Mouse (Mus musculus) kidney, adult 18-20 months (tissue): ENCODE results near the gene Metrnl.
"Not testable (repeated sequence)": the region's sequence is repeated elsewhere in the genome, so short reads cannot be mapped to it uniquely, and the experiment has no call there.

Source experiments
- DNase-seq: peaks from one replicate; pipeline ENCODE4 v3.0.0; 2021

Gene Metrnl

GRCm38 (mm10) chr11:121701244-121701643, at the start of gene Metrnl:
Gene Metrnl (plus strand): TSS chr11:121701544.
- no peak for DNase-seq

- DNase-seq: no peak
Measured at GRCm38 (mm10) chr11:121651556-121651955, 49.8 kb upstream of the Metrnl start.

- no peak for DNase-seq
Measured at GRCm38 (mm10) chr11:121651983-121652382, 49.4 kb upstream of the Metrnl start.

GRCm38 (mm10) chr11:121652547-121653305, 48.6 kb upstream of the Metrnl start:
- DNase-seq: peak; percentile 83

GRCm38 (mm10) chr11:121653631-121654030, 47.7 kb upstream of the Metrnl start:
- no peak for DNase-seq

- no peak for DNase-seq
Measured at GRCm38 (mm10) chr11:121654406-121654945, 46.9 kb upstream of the Metrnl start.

GRCm38 (mm10) chr11:121655166-121655806, 46.1 kb upstream of the Metrnl start:
- DNase-seq: no peak

- DNase-seq: no peak
Measured at GRCm38 (mm10) chr11:121655807-121656511, 45.4 kb upstream of the Metrnl start.

- DNase-seq: no peak
Measured at GRCm38 (mm10) chr11:121658151-121658550, 43.2 kb upstream of the Metrnl start.

GRCm38 (mm10) chr11:121660604-121661003, 40.7 kb upstream of the Metrnl start:
- DNase-seq: not testable (repeated sequence)

- DNase-seq: no peak
Measured at GRCm38 (mm10) chr11:121661116-121661515, 40.2 kb upstream of the Metrnl start.

GRCm38 (mm10) chr11:121667541-121667940, 33.8 kb upstream of the Metrnl start:
- no peak for DNase-seq

- no peak for DNase-seq
Measured at GRCm38 (mm10) chr11:121668776-121669175, 32.6 kb upstream of the Metrnl start.

GRCm38 (mm10) chr11:121670926-121671325, 30.4 kb upstream of the Metrnl start:
- DNase-seq: no peak

- no peak for DNase-seq
Measured at GRCm38 (mm10) chr11:121672312-121672989, 28.9 kb upstream of the Metrnl start.

GRCm38 (mm10) chr11:121672990-121673572, 28.3 kb upstream of the Metrnl start, which contains the start of gene B3gntl1:
Gene B3gntl1 (minus strand): TSS chr11:121673153.
- DNase-seq: peak; percentile 100

- no peak for DNase-seq
Measured at GRCm38 (mm10) chr11:121673629-121674028, 27.7 kb upstream of the Metrnl start.

- DNase-seq: no peak
Measured at GRCm38 (mm10) chr11:121676836-121677235, 24.5 kb upstream of the Metrnl start.

- no peak for DNase-seq
Measured at GRCm38 (mm10) chr11:121679581-121679980, 21.8 kb upstream of the Metrnl start.

GRCm38 (mm10) chr11:121680750-121681149, 20.6 kb upstream of the Metrnl start:
- no peak for DNase-seq

- DNase-seq: no peak
Measured at GRCm38 (mm10) chr11:121683243-121683642, 18.1 kb upstream of the Metrnl start.

GRCm38 (mm10) chr11:121685491-121686001, 15.8 kb upstream of the Metrnl start:
- DNase-seq: no peak
